Mouse (Mus musculus): Measurements from ENCODE around the gene Cd53. TPM values are rescaled to one million over a fixed set of nuclear protein-coding genes. Genes with fewer than 3 reads are reported as not detected.

Cd53 gene
- polyA plus RNA-seq, 1 experiment from 2014 or later = 3.7 TPM

GRCm38 (mm10) chr3:106771834-106772233 is 18.1 kb downstream of the Cd53 start:
- WGBS = 94% methylated on average over 1 of the region's 1 CpGs
- no peaks in the 10 kb centered on the region for H3K27me3 ChIP-seq (ENCODE audit: control insufficient read depth, insufficient read depth, low read length)
- ATAC-seq (ENCODE audit: insufficient number of reproducible peaks, low FRiP score, low TSS enrichment, low read depth) = no peak

GRCm38 (mm10) chr3:106755898-106756297 is 34.1 kb downstream of the Cd53 start:
- H3K36me3 ChIP-seq (ENCODE audit: control insufficient read depth, insufficient read depth, low read length) = no peaks in the 10 kb centered on the region
- no peak overlapping the region for H3K4me2 ChIP-seq (ENCODE audit: low read depth, severe bottlenecking)
- H3K27ac ChIP-seq (replicated peaks; ENCODE audit: low read depth, low read length) = no peak overlapping the region
- DNase-seq (ENCODE audit: low spot score) = no peak
- H3K9me3 ChIP-seq (ENCODE audit: control insufficient read depth, low read length) = no peaks in the 10 kb centered on the region
- no peak overlapping the region for H3K9ac ChIP-seq (ENCODE audit: low read length)
- no peak overlapping the region for H3K4me3 ChIP-seq (ENCODE audit: low read depth, low read length)
- H3K4me1 ChIP-seq (ENCODE audit: control insufficient read depth, insufficient read depth, low read length) = no peaks in the 10 kb centered on the region
- 58% methylated on average over 1 of the region's 1 CpGs for WGBS
- ATAC-seq (ENCODE audit: insufficient number of reproducible peaks, low FRiP score, low TSS enrichment, low read depth) = no peak
- H3K27me3 ChIP-seq (ENCODE audit: control insufficient read depth, insufficient read depth, low read length) = no peaks in the 10 kb centered on the region

More at GRCm38 (mm10) chr3:106771834-106772233, 18.1 kb downstream of the Cd53 start:
- no peaks in the 10 kb centered on the region for H3K36me3 ChIP-seq (ENCODE audit: control insufficient read depth, insufficient read depth, low read length)
- no peak overlapping the region for H3K9ac ChIP-seq (ENCODE audit: low read length)
- no peak overlapping the region for H3K4me2 ChIP-seq (ENCODE audit: low read depth, severe bottlenecking)
- H3K27ac ChIP-seq (replicated peaks; ENCODE audit: low read depth, low read length) = no peak overlapping the region
- H3K4me1 ChIP-seq (ENCODE audit: control insufficient read depth, insufficient read depth, low read length) = no peaks in the 10 kb centered on the region
- no peak for DNase-seq (ENCODE audit: low spot score)
- no peak overlapping the region for H3K4me3 ChIP-seq (ENCODE audit: low read depth, low read length)
- H3K9me3 ChIP-seq (ENCODE audit: control insufficient read depth, low read length) = no peaks in the 10 kb centered on the region

- WGBS = 2% methylated on average over 33 of the region's 33 CpGs
- H3K4me1 ChIP-seq (ENCODE audit: control insufficient read depth, insufficient read depth, low read length) = no peaks in the 10 kb centered on the region
- H3K36me3 ChIP-seq (ENCODE audit: control insufficient read depth, insufficient read depth, low read length) = no peaks in the 10 kb centered on the region
- no peaks in the 10 kb centered on the region for H3K9me3 ChIP-seq (ENCODE audit: control insufficient read depth, low read length)
- H3K9ac ChIP-seq (ENCODE audit: low read length) = peak overlapping the region; percentile 60
- peak; percentile 80 for DNase-seq (ENCODE audit: low spot score)
- no peaks in the 10 kb centered on the region for H3K27me3 ChIP-seq (ENCODE audit: control insufficient read depth, insufficient read depth, low read length)
- peak overlapping the region; percentile 63 for H3K4me3 ChIP-seq (ENCODE audit: low read depth, low read length)
- ATAC-seq (ENCODE audit: insufficient number of reproducible peaks, low FRiP score, low TSS enrichment, low read depth) = peak; percentile 93
- peak overlapping the region; percentile 64 for H3K4me2 ChIP-seq (ENCODE audit: low read depth, severe bottlenecking)
- H3K27ac ChIP-seq (replicated peaks; ENCODE audit: low read depth, low read length) = peak overlapping the region; percentile 69
These were observed 67.7 kb downstream of the Cd53 start for GRCm38 (mm10) chr3:106722028-106722945.

- DNase-seq (ENCODE audit: low spot score) (peak; percentile 91), ATAC-seq (ENCODE audit: insufficient number of reproducible peaks, low FRiP score, low TSS enrichment, low read depth) (peak; percentile 100)
- no peaks in the 10 kb centered on the region for H3K9me3 ChIP-seq (ENCODE audit: control insufficient read depth, low read length)
- H3K9ac ChIP-seq (ENCODE audit: low read length) = peak overlapping the region; percentile 60
- H3K27ac ChIP-seq (replicated peaks; ENCODE audit: low read depth, low read length) = peak overlapping the region; percentile 69
- 2% methylated on average over 31 of the region's 31 CpGs for WGBS
- H3K27me3 ChIP-seq (ENCODE audit: control insufficient read depth, insufficient read depth, low read length) = no peaks in the 10 kb centered on the region
- H3K36me3 ChIP-seq (ENCODE audit: control insufficient read depth, insufficient read depth, low read length) = no peaks in the 10 kb centered on the region
- H3K4me1 ChIP-seq (ENCODE audit: control insufficient read depth, insufficient read depth, low read length) = no peaks in the 10 kb centered on the region
- H3K4me2 ChIP-seq (ENCODE audit: low read depth, severe bottlenecking) = peak overlapping the region; percentile 64
- H3K4me3 ChIP-seq (ENCODE audit: low read depth, low read length) = peak overlapping the region; percentile 63
These were observed 68.4 kb downstream of the Cd53 start for GRCm38 (mm10) chr3:106721397-106722027.

Other genes starting within 250 kb of the Cd53 start
- 33.9 and 34.9 TPM in 2 replicates for gene Dram2, start 242.4 kb downstream of the Cd53 start, polyA plus RNA-seq (2014; fragmentation: Nextera tagmentation; extraction: Ambion mirVana)
- gene Cept1, start 242.3 kb downstream of the Cd53 start, polyA plus RNA-seq (2014; fragmentation: Nextera tagmentation; extraction: Ambion mirVana) = 51.2 and 52.0 TPM in 2 replicates
- gene Lrif1, start 105.2 kb downstream of the Cd53 start, polyA plus RNA-seq (2014; fragmentation: Nextera tagmentation; extraction: Ambion mirVana) = 15.8 and 17.2 TPM in 2 replicates
- not detected in 2 replicates for gene Olfr266, start 36.1 kb upstream of the Cd53 start, polyA plus RNA-seq (2014; fragmentation: Nextera tagmentation; extraction: Ambion mirVana)
- 2.2 TPM in 2 replicates for gene Kcna3, start 246.0 kb upstream of the Cd53 start, polyA plus RNA-seq (2014; fragmentation: Nextera tagmentation; extraction: Ambion mirVana)